Mouse (Mus musculus) hindbrain, embryonic 15.5 days (tissue): ENCODE measurements at regions not wholly inside any gene's neighbourhood (a gene's known extent, or its start where the extent isn't known, plus 50 kb on each side); places are given as distances from the start of the nearest gene placed in this dataset.

ENCODE experiments used
- ATAC-seq: fragments of 200-750 bp; cut with Nextera tagmentation; 2 replicates; pipeline ENCODE4 v1.8.0; 2017; ENCODE audit warnings: low read depth, moderate number of reproducible peaks, moderate TSS enrichment; ENCODE audit not compliant: low FRiP score
- H3K27ac ChIP-seq: fragments of 300-500 bp; sonication (generic); replicated peaks from 2 replicates; pipeline ENCODE4 v1.5.1; 2015; ENCODE audit warnings: mild to moderate bottlenecking, inconsistent platforms
- H3K27me3 ChIP-seq: fragments of 300-500 bp; sonication (generic); 2 replicates; pipeline ENCODE4 v1.6.1; 2015; ENCODE audit warnings: control low read depth, inconsistent platforms
- H3K36me3 ChIP-seq: fragments of 300-500 bp; sonication (generic); 2 replicates; pipeline ENCODE4 v1.6.1; 2015; ENCODE audit warnings: control low read depth, inconsistent platforms
- H3K4me1 ChIP-seq: fragments of 300-500 bp; sonication (generic); replicated peaks from 2 replicates; pipeline ENCODE4 v1.6.1; 2015; ENCODE audit warnings: control low read depth, inconsistent platforms
- H3K4me2 ChIP-seq: fragments of 300-500 bp; sonication (generic); 2 replicates; pipeline ENCODE4 v1.6.1; 2015; ENCODE audit warnings: moderate library complexity, mild to moderate bottlenecking, inconsistent platforms
- H3K4me3 ChIP-seq: fragments of 300-500 bp; sonication (generic); 2 replicates; pipeline ENCODE4 v1.5.1; 2015; ENCODE audit warnings: mild to moderate bottlenecking, inconsistent platforms
- H3K9ac ChIP-seq: fragments of 300-500 bp; sonication (generic); 2 replicates; pipeline ENCODE4 v1.6.1; 2015; ENCODE audit warnings: inconsistent platforms
- H3K9me3 ChIP-seq: fragments of 300-500 bp; sonication (generic); 2 replicates; pipeline ENCODE4 v1.6.1; 2016; ENCODE audit warnings: control low read depth, inconsistent platforms
- WGBS: fragments of 180-500 bp; shearing (Covaris S2); methylation state at CpG from one replicate; pipeline ENCODE4 v1.1.7; 2015; 5-methylcytosine and 5-hydroxymethylcytosine counted together

- H3K27me3 ChIP-seq: no peaks in the 10 kb centered on the region
- no peak for ATAC-seq
- H3K4me2 ChIP-seq: no peak overlapping the region
- no peak overlapping the region for H3K27ac ChIP-seq
- no peak overlapping the region for H3K9ac ChIP-seq
- no peak overlapping the region for H3K4me3 ChIP-seq
- WGBS: 56% methylated on average over 2 of the region's 2 CpGs
- no peaks in the 10 kb centered on the region for H3K36me3 ChIP-seq
- H3K9me3 ChIP-seq: no peaks in the 10 kb centered on the region
- no peaks in the 10 kb centered on the region for H3K4me1 ChIP-seq
Observed at GRCm38 (mm10) chr4:93746326-93746725, 411.0 kb upstream of the Tusc1 start.

GRCm38 (mm10) chr4:93713711-93714110 lies 378.4 kb upstream of the Tusc1 start:
- Histone ChIP-seq H3K27me3 (no peaks in the 10 kb centered on the region), H3K9ac (no peak overlapping the region), H3K9me3 (no peaks in the 10 kb centered on the region), H3K4me2 (no peak overlapping the region), H3K4me3 (no peak overlapping the region), H3K4me1 (no peaks in the 10 kb centered on the region), H3K27ac (no peak overlapping the region), H3K36me3 (no peaks in the 10 kb centered on the region)
- 79% methylated on average over 3 of the region's 3 CpGs for WGBS
- ATAC-seq: no peak

GRCm38 (mm10) chr4:93676403-93677039 lies 341.2 kb upstream of the Tusc1 start:
- Histone ChIP-seq H3K27ac (no peak overlapping the region; the same call in 1 of the 2 replicates), H3K4me3 (no peak overlapping the region), H3K36me3 (no peaks in the 10 kb centered on the region), H3K4me2 (no peak overlapping the region; the same call in 1 of the 2 replicates), H3K4me1 (no peaks in the 10 kb centered on the region), H3K9ac (no peak overlapping the region), H3K9me3 (no peaks in the 10 kb centered on the region), H3K27me3 (no peaks in the 10 kb centered on the region)
- peak; percentile 83 for ATAC-seq
- 56% methylated on average over 8 of the region's 8 CpGs for WGBS

- H3K9ac ChIP-seq: no peak overlapping the region
- no peaks in the 10 kb centered on the region for H3K4me1 ChIP-seq
- no peaks in the 10 kb centered on the region for H3K27me3 ChIP-seq
- H3K4me3 ChIP-seq: no peak overlapping the region
- peak; percentile 54; the same call in 1 of the 2 replicates for ATAC-seq
- WGBS: 64% methylated on average over 6 of the region's 6 CpGs
- no peaks in the 10 kb centered on the region for H3K36me3 ChIP-seq
- H3K27ac ChIP-seq: no peak overlapping the region; the same call in 1 of the 2 replicates
- H3K9me3 ChIP-seq: no peaks in the 10 kb centered on the region
- no peak overlapping the region; the same call in 1 of the 2 replicates for H3K4me2 ChIP-seq
Observed at GRCm38 (mm10) chr4:93675739-93676402, 340.6 kb upstream of the Tusc1 start.

- H3K36me3 ChIP-seq: no peaks in the 10 kb centered on the region
- no peaks in the 10 kb centered on the region for H3K9me3 ChIP-seq
- no peak overlapping the region for H3K4me3 ChIP-seq
- H3K27me3 ChIP-seq: no peaks in the 10 kb centered on the region
- no peak overlapping the region for H3K9ac ChIP-seq
- H3K4me2 ChIP-seq: no peak overlapping the region
- no peaks in the 10 kb centered on the region for H3K4me1 ChIP-seq
- no peak overlapping the region for H3K27ac ChIP-seq
- ATAC-seq: no peak
Observed at GRCm38 (mm10) chr4:93669050-93669449, 333.7 kb upstream of the Tusc1 start.

- Histone ChIP-seq H3K27me3 (no peaks in the 10 kb centered on the region), H3K27ac (no peak overlapping the region), H3K36me3 (no peaks in the 10 kb centered on the region), H3K4me2 (no peak overlapping the region), H3K4me1 (no peaks in the 10 kb centered on the region), H3K9ac (no peak overlapping the region), H3K4me3 (no peak overlapping the region), H3K9me3 (no peaks in the 10 kb centered on the region)
- no peak for ATAC-seq
- WGBS: 70% methylated on average over 1 of the region's 1 CpGs
Observed at GRCm38 (mm10) chr4:93664293-93664692, 329.0 kb upstream of the Tusc1 start.

- Histone ChIP-seq H3K4me2 (no peak overlapping the region), H3K36me3 (no peaks in the 10 kb centered on the region), H3K9me3 (no peaks in the 10 kb centered on the region), H3K4me3 (no peak overlapping the region), H3K27ac (no peak overlapping the region), H3K4me1 (no peaks in the 10 kb centered on the region), H3K27me3 (no peaks in the 10 kb centered on the region), H3K9ac (no peak overlapping the region)
- ATAC-seq: no peak
- 96% methylated on average over 1 of the region's 1 CpGs for whole genome bisulfite sequencing
Observed at GRCm38 (mm10) chr4:93638207-93638606, 302.9 kb upstream of the Tusc1 start.

- no peak overlapping the region for H3K4me3 ChIP-seq
- H3K9ac ChIP-seq: no peak overlapping the region
- H3K9me3 ChIP-seq: no peaks in the 10 kb centered on the region
- no peaks in the 10 kb centered on the region for H3K27me3 ChIP-seq
- H3K27ac ChIP-seq: no peak overlapping the region
- H3K36me3 ChIP-seq: no peaks in the 10 kb centered on the region
- WGBS: 91% methylated on average over 1 of the region's 1 CpGs
- no peak overlapping the region for H3K4me2 ChIP-seq
- ATAC-seq: no peak
- H3K4me1 ChIP-seq: no peaks in the 10 kb centered on the region
Observed at GRCm38 (mm10) chr4:93598474-93598873, 263.2 kb upstream of the Tusc1 start.

GRCm38 (mm10) chr4:93584328-93584727 lies 249.0 kb upstream of the Tusc1 start:
- no peaks in the 10 kb centered on the region for H3K27me3 ChIP-seq
- 95% methylated on average over 1 of the region's 1 CpGs for WGBS
- no peak overlapping the region for H3K4me3 ChIP-seq

GRCm38 (mm10) chr4:93583670-93584303 lies 248.5 kb upstream of the Tusc1 start:
- no peak overlapping the region for H3K4me2 ChIP-seq
- 82% methylated on average over 4 of the region's 4 CpGs for WGBS
- H3K9ac ChIP-seq: no peak overlapping the region
- ATAC-seq: no peak
- no peak overlapping the region for H3K4me3 ChIP-seq
- no peak overlapping the region for H3K27ac ChIP-seq
- H3K36me3 ChIP-seq: no peaks in the 10 kb centered on the region
- H3K4me1 ChIP-seq: no peaks in the 10 kb centered on the region
- H3K9me3 ChIP-seq: no peaks in the 10 kb centered on the region
- no peaks in the 10 kb centered on the region for H3K27me3 ChIP-seq

More at GRCm38 (mm10) chr4:93584328-93584727, 249.0 kb upstream of the Tusc1 start:
- Histone ChIP-seq H3K4me1 (no peaks in the 10 kb centered on the region), H3K9me3 (no peaks in the 10 kb centered on the region), H3K9ac (no peak overlapping the region), H3K4me2 (no peak overlapping the region), H3K36me3 (no peaks in the 10 kb centered on the region), H3K27ac (no peak overlapping the region)
- ATAC-seq: no peak

- no peaks in the 10 kb centered on the region for H3K4me1 ChIP-seq
- no peak overlapping the region for H3K9ac ChIP-seq
- no peak for ATAC-seq
- H3K27me3 ChIP-seq: no peaks in the 10 kb centered on the region
- no peak overlapping the region for H3K27ac ChIP-seq
- H3K4me3 ChIP-seq: no peak overlapping the region
- no peak overlapping the region for H3K4me2 ChIP-seq
- no peaks in the 10 kb centered on the region for H3K9me3 ChIP-seq
- no peaks in the 10 kb centered on the region for H3K36me3 ChIP-seq
- 90% methylated on average over 5 of the region's 5 CpGs for WGBS
Observed at GRCm38 (mm10) chr4:93579343-93579742, 244.0 kb upstream of the Tusc1 start.

GRCm38 (mm10) chr4:93567487-93568259 lies 232.4 kb upstream of the Tusc1 start:
- H3K27me3 ChIP-seq: no peaks in the 10 kb centered on the region
- no peak overlapping the region for H3K4me3 ChIP-seq
- H3K9ac ChIP-seq: no peak overlapping the region
- ATAC-seq: no peak
- no peak overlapping the region for H3K4me2 ChIP-seq
- no peak overlapping the region for H3K27ac ChIP-seq
- no peaks in the 10 kb centered on the region for H3K4me1 ChIP-seq
- H3K9me3 ChIP-seq: no peaks in the 10 kb centered on the region
- H3K36me3 ChIP-seq: no peaks in the 10 kb centered on the region
- WGBS: 78% methylated on average over 5 of the region's 5 CpGs
